Mouse (Mus musculus) liver, postnatal 0 days (tissue): ENCODE measurements at regions not wholly inside any gene's neighbourhood (a gene's known extent, or its start where the extent isn't known, plus 50 kb on each side); places are given as distances from the start of the nearest gene placed in this dataset.

ENCODE experiments used
- ATAC-seq: fragments of 200-750 bp; cut with Nextera tagmentation; 2 replicates; pipeline ENCODE4 v1.8.0; 2017; ENCODE audit warnings: mild to moderate bottlenecking, moderate library complexity
- DNase-seq: peaks from one replicate; pipeline ENCODE4 v3.0.0-alpha.2; 2016
- H3K27ac ChIP-seq: fragments of 300-500 bp; sonication (generic); 2 replicates; pipeline ENCODE4 v1.5.1; 2014; ENCODE audit warnings: antibody characterized with exemption, moderate library complexity, mild to moderate bottlenecking, low read depth
- H3K27me3 ChIP-seq: fragments of 300-500 bp; sonication (generic); 2 replicates; pipeline ENCODE4 v1.6.1; 2014; ENCODE audit warnings: low read length, control low read depth, mixed read lengths; ENCODE audit not compliant: insufficient read depth
- H3K36me3 ChIP-seq: fragments of 300-500 bp; sonication (generic); replicated peaks from 2 replicates; pipeline ENCODE4 v1.6.1; 2014; ENCODE audit warnings: mild to moderate bottlenecking, control low read depth, low read length, moderate library complexity, mixed read lengths; ENCODE audit not compliant: insufficient read depth
- H3K4me1 ChIP-seq: fragments of 300-500 bp; sonication (generic); 2 replicates; pipeline ENCODE4 v1.6.1; 2014; ENCODE audit warnings: antibody characterized with exemption, mild to moderate bottlenecking, control low read depth; ENCODE audit not compliant: insufficient read depth
- H3K4me2 ChIP-seq: fragments of 300-500 bp; sonication (generic); 2 replicates; pipeline ENCODE4 v1.6.1; 2014; ENCODE audit warnings: low read depth, mild to moderate bottlenecking, low read length, moderate library complexity, mixed read lengths
- H3K4me3 ChIP-seq: fragments of 300-500 bp; sonication (generic); 2 replicates; pipeline ENCODE4 v1.5.1; 2014; ENCODE audit warnings: low read depth, low read length
- H3K9ac ChIP-seq: fragments of 300-500 bp; sonication (generic); replicated peaks from 2 replicates; pipeline ENCODE4 v1.6.1; 2014; ENCODE audit warnings: mild to moderate bottlenecking, moderate library complexity
- H3K9me3 ChIP-seq: fragments of 300-500 bp; sonication (generic); 2 replicates; pipeline ENCODE4 v1.6.1; 2016; ENCODE audit warnings: mild to moderate bottlenecking, control low read depth, low read length, mixed read lengths
- CTCF ChIP-seq: sonication (generic); IDR thresholded peaks from 2 replicates; pipeline ENCODE4 v1.5.1; 2016; ENCODE audit warnings: antibody characterized with exemption, low read depth
- EP300 ChIP-seq: IDR thresholded peaks from 2 replicates; pipeline ENCODE4 v1.6.1; 2016; ENCODE audit warnings: antibody characterized with exemption, low read depth, mild to moderate bottlenecking
- WGBS: fragments of 180-500 bp; shearing (Covaris S2); extraction: QIAGEN DNeasy Blood & Tissue Kit; methylation state at CpG from one replicate; pipeline ENCODE4 v1.1.7; 2014; ENCODE audit not compliant: insufficient replicate concordance; 5-methylcytosine and 5-hydroxymethylcytosine counted together

- H3K27ac ChIP-seq: no peak overlapping the region
- no peaks in the 10 kb centered on the region for H3K4me1 ChIP-seq
- no peak for TF ChIP-seq EP300
- TF ChIP-seq CTCF: no peak
- 61% methylated on average over 3 of the region's 3 CpGs for WGBS
- no peak overlapping the region for H3K4me3 ChIP-seq
- DNase-seq: no peak
- no peaks in the 10 kb centered on the region for H3K36me3 ChIP-seq
- no peak overlapping the region for H3K9ac ChIP-seq
- H3K9me3 ChIP-seq: no peaks in the 10 kb centered on the region
- H3K27me3 ChIP-seq: no peaks in the 10 kb centered on the region
- H3K4me2 ChIP-seq: no peak overlapping the region
- no peak for ATAC-seq
These were observed 175.1 kb downstream of the Gxylt1 start for GRCm38 (mm10) chr15:93099840-93100239.

- TF ChIP-seq EP300: no peak
- no peak for TF ChIP-seq CTCF
- no peak for ATAC-seq
- H3K27ac ChIP-seq: no peak overlapping the region
These were observed 178.6 kb downstream of the Gxylt1 start for GRCm38 (mm10) chr15:93096335-93096734.

GRCm38 (mm10) chr15:93095224-93095623 lies 179.8 kb downstream of the Gxylt1 start:
- Histone ChIP-seq H3K4me2 (no peak overlapping the region), H3K4me1 (no peaks in the 10 kb centered on the region), H3K9ac (no peak overlapping the region), H3K36me3 (no peaks in the 10 kb centered on the region), H3K9me3 (no peaks in the 10 kb centered on the region), H3K27me3 (no peaks in the 10 kb centered on the region), H3K27ac (no peak overlapping the region), H3K4me3 (no peak overlapping the region)
- DNase-seq (no peak), ATAC-seq (no peak)
- TF ChIP-seq CTCF: no peak
- TF ChIP-seq EP300: no peak
- 79% methylated on average over 6 of the region's 6 CpGs for WGBS

More at GRCm38 (mm10) chr15:93096335-93096734, 178.6 kb downstream of the Gxylt1 start:
- no peak overlapping the region for H3K4me3 ChIP-seq
- no peak overlapping the region for H3K4me2 ChIP-seq
- no peaks in the 10 kb centered on the region for H3K9me3 ChIP-seq
- no peaks in the 10 kb centered on the region for H3K36me3 ChIP-seq
- 48% methylated on average over 5 of the region's 5 CpGs for WGBS
- DNase-seq: no peak
- H3K4me1 ChIP-seq: no peaks in the 10 kb centered on the region
- no peak overlapping the region for H3K9ac ChIP-seq
- no peaks in the 10 kb centered on the region for H3K27me3 ChIP-seq

GRCm38 (mm10) chr15:93094202-93095135 lies 180.5 kb downstream of the Gxylt1 start:
- Histone ChIP-seq H3K4me3 (no peak overlapping the region), H3K36me3 (no peaks in the 10 kb centered on the region), H3K27me3 (no peaks in the 10 kb centered on the region), H3K4me1 (no peaks in the 10 kb centered on the region), H3K9me3 (no peaks in the 10 kb centered on the region), H3K4me2 (no peak overlapping the region), H3K27ac (no peak overlapping the region), H3K9ac (no peak overlapping the region)
- DNase-seq (no peak), ATAC-seq (peak; percentile 35)
- 41% methylated on average over 23 of the region's 23 CpGs for WGBS
- TF ChIP-seq EP300 (peak; percentile 39; the same call in 1 of the 2 replicates), CTCF (no peak)

GRCm38 (mm10) chr15:93091396-93091795 lies 183.6 kb downstream of the Gxylt1 start:
- Histone ChIP-seq H3K36me3 (no peaks in the 10 kb centered on the region), H3K4me1 (no peaks in the 10 kb centered on the region), H3K4me2 (no peak overlapping the region), H3K27ac (no peak overlapping the region), H3K27me3 (no peaks in the 10 kb centered on the region), H3K4me3 (no peak overlapping the region), H3K9ac (no peak overlapping the region), H3K9me3 (no peaks in the 10 kb centered on the region)
- no peak for ATAC-seq
- WGBS: 52% methylated on average over 2 of the region's 2 CpGs
- TF ChIP-seq CTCF: no peak
- no peak for TF ChIP-seq EP300
- DNase-seq: no peak

GRCm38 (mm10) chr15:93089347-93089746 lies 185.6 kb downstream of the Gxylt1 start:
- H3K36me3 ChIP-seq: no peaks in the 10 kb centered on the region
- no peak overlapping the region for H3K27ac ChIP-seq
- ATAC-seq: no peak
- H3K4me1 ChIP-seq: no peaks in the 10 kb centered on the region
- peak; percentile 69 for DNase-seq
- no peak overlapping the region for H3K4me2 ChIP-seq
- H3K27me3 ChIP-seq: no peaks in the 10 kb centered on the region
- 22% methylated on average over 13 of the region's 13 CpGs for WGBS
- no peaks in the 10 kb centered on the region for H3K9me3 ChIP-seq
- no peak overlapping the region for H3K9ac ChIP-seq
- no peak overlapping the region for H3K4me3 ChIP-seq
- TF ChIP-seq EP300 (no peak), CTCF (peak; percentile 70)
